Mouse (Mus musculus) layer of hippocampus, postnatal 36 days (tissue): ENCODE data around the gene Rlim. TPM values are rescaled to one million over a fixed set of nuclear protein-coding genes. Genes with fewer than 3 reads are reported as not detected.
A peak's percentile ranks its signal among the peaks of the same experiment; 100 is the strongest.

Experiments used
- DNase-seq, 2 experiments: peaks; one replicate each; pipeline ENCODE4 v3.0.0; 2022
- total RNA-seq, 2 experiments: library from RNA; stranded (reverse); gene quantifications; 2 replicates each; pipeline ENCODE4 v1.2.3; 2021

Gene Rlim
- 10 to 100 TPM; 52.6 to 54.0 TPM for total RNA-seq

DNA sequence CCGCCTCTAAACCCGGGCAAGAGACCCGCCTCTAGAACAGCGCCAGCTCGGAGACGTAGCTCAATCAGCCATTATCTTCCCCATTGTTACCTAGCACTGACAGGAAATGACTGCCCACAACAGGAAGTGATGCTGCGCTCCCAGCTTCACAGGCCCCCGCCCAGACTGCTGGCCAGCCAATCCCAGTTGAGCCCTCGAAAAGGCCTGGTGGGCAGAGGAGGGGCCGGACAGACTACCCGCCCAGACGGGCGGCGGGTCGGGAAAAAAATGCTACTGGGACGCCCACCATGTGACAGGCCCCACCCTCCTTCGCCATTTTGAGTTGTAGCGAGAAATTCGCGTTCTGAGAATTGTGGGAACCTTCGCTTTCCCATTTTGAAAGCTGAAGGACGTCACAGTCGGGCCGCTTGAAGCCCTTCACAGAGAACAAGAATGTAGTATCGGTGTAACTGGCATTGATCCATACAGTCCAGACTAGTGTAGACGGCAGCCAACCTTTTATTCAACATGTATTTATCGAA, at the start of gene Rlim:
Rlim (minus strand) TSS at position 116 of the 521 bp plus-strand sequence.
- DNase-seq, result peak; percentile 87 to 91

DNA sequence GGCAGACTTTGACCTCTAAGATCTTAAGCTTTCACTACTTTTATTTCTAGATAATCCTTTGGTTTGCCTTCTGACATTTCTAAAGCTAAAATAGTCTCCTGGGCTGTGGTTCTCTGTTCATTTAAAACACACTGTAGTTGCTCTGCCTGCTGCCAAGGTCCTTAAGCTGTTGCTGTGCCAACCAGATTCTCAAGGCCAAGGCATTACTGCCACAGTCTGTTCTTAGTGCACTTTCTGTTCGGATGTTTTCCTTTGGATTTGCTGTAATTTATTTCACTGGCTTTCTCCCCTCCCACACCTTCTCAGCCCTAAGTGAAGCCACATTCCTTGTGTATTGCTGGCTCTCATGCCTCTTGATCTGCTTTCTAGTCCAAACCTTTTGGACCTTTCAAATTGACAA, 36.1 kb upstream of the Rlim start:
- DNase-seq, result no peak

DNA sequence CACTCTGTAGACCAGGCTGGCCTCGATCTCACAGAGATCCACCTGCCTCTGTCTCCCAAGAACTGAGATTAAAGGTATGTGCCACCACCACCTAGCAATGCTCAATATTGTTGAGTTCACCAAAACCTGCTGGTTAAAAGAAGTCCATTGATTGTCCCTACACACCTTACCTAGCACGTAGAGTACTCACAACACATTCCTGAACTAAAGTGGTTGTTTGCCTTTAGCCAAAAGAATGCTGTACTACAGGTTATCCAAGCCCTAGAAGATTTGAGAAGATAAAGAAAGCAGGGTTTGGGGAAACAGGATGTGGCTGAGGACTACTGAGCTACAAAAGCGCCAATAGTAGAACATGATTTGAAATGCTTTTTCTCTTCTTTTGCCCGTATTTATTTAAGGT, 34.0 kb upstream of the Rlim start:
- no peak for DNase-seq

DNA sequence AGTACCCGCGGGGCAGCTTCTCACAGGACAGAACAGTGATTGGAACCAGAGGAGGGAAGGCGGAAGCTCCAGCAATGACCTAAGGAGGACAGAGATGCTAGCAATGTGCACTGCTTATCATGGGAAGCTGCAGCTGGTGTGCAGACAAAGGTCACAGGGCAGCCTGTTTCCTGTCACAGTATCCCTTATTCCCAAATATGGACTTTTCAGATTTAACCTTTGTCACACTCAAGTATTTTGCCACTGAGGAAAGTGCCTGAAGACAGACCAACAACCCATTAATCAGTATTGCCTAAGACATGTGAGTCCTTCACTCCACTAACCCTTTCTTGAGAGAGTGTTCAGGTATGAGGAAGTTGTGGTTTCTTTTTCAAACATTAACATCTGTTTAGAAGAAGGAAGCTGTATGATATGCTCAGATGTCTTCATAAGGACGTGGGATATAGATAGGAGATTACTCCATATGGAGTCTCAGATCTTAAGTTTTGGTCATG, 32.3 kb upstream of the Rlim start:
- DNase-seq, result no peak

DNA sequence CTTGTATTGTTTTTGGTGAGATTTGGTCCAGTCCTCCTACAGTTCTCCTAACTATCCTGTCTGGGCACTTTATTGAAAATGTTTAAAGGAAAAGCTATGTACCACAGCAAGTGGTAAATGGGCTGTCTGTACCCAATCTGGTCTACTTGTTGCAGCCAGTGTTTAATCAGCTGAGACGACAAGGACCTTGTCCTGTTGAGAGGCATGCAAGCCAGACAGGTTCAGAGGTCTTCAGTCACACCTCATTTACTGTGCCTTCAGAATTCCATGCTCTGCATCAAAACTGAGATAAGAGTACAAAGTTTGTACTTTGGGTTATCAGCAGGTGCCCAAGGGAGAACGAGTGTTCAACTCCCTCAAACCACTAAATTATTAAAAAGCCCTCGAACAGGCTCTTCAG, 13.7 kb upstream of the Rlim start:
- DNase-seq, result no peak

DNA sequence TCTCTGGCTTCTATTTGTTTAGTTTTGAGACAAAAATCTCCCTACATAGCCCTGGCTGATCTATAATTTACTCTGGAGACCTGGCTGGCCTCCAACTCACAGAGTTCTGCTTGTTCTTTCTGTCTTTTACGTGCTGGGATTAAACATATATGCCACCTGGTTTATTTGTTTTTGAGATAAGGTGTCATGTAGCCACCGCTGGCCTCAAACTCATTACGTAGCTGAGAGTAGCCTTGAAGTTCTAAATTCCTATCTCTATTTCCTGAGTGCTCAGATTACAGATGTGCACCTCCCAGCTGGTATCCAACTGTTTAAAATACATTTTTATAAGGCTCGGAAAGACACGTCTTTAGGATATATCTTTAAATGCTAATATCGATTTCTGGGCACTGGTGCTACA, 12.8 kb upstream of the Rlim start:
- DNase-seq, result no peak

DNA sequence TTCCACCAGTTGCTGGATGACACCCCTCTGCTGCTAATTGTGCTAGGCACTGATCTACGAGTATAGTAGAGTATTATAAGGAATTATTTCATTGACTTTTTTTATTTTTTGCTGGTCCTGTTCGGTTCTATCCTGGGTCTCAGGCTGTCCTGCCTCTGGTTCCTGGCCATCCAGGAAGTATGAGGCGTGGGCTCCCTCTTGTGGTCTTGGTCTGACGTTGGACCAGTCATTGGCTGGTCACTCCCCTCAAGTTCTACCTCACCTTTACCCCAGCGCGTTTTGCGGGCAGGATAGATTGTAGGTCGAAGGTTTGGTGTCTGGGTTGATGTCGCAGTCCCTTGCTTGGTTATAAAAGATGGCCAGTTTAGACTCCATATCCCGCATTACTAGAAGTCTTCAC, 10.6 kb upstream of the Rlim start:
- DNase-seq, result no peak

DNA sequence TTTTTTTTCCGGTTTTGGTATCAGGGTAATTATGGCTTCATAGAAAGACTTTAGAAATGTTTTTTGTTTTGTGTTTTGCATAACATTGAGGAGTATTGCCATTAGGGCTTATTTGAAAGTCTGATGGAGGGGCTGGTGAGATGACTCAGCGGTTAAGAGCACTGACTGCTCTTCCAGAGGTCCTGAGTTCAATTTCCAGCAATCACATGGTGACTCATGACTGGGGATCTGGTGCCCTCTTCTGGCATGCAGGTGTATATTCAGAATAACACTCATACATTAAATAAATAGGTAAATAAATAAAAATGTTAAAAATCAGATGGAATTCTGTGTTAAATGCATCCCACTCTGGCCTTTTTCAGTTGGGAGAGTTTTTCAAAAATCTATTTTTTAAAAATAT, 9.3 kb upstream of the Rlim start:
- no peak for DNase-seq

DNA sequence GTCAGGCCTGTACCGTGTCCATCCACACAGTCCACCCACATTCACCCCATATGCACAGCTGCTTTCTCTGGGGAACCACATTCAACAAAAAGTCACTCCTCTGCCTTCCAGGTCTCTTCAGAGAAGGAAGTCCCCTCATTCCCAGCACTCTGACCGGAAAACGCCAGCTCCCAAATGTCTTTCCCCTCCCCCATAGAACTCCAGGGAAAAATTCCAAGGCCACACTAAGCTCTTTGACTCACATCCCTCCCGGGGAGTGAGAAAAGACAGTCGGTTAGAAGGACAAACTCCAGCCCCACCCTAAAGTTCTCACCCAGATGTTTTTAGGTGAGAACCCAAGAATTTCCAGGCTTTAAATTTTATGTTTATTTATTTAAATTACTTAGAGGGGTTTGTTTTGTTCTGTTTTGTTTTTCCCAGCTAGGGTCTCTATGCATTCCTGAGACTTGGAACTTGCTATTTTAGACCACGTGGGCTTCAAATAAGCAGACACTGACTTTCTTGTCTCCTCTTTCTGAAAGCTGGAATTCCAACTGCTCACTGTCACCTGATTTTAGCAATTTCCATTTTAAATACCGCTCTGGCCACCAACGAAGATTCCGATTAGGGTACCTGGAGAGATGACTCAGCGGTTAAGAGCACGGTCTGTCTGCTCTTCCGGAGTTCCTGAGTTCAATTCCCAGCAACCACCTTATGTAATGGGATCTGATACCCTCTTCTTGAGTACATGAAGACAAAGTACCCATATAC, 6.3 kb upstream of the Rlim start:
- DNase-seq, result no peak

DNA sequence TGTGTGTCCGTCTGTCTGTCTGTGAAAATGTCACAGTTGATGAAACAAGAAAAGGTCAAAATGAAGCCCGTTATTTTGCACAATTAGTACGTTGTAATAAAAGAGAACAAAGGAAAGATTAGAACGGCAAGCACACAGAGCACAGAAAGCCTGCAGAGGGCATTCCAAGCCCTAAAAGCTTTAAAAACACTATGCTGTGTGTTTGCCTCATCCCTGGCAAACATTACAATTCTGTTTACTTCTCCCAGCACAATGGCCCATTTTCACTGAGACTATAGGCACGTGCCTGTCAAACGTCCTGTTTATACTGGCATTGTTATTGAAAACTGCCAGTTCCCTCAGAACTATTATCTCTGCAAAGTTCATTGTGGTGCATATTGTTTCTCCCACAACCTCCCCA, 5.1 kb upstream of the Rlim start:
- no peak for DNase-seq

DNA sequence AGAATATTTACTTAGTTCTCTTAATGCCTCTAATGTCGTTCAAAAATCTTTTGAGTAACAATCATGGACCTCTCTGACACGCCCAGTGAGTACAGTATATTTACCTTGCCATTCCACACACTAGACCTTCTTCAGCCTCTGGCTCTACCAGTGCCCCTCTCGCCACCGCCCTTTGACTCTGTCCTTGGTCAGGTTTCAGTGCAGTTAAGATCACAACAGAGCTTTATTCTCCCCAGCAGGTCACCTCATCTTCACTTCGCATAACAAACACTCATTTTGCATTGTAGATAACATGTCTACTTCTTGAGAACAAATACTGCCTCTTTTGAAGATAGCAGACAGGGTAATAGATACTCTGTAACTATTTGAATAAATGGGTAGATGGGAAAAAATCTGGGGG, 3.9 kb upstream of the Rlim start:
- no peak for DNase-seq

DNA sequence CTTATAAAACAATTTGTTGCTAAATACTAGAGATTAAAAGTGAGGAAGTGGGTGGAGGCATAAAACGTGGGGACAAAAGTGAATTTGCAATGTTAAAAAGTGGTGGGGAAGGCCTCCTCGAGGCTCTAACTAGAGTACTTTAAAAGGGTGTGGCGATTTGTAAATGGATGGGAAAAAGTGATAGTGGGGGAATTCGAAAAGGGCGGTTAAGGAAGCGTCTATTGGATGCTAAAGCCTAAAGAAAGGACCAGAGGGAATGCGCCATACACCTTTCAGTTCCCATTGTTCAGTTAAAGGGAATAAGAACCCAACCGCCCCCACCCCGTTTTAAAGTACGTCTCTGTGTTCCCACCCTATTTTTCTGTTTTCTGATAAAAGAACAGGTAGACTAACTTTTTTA, 722 bp upstream of the Rlim start:
- DNase-seq, result no peak

DNA sequence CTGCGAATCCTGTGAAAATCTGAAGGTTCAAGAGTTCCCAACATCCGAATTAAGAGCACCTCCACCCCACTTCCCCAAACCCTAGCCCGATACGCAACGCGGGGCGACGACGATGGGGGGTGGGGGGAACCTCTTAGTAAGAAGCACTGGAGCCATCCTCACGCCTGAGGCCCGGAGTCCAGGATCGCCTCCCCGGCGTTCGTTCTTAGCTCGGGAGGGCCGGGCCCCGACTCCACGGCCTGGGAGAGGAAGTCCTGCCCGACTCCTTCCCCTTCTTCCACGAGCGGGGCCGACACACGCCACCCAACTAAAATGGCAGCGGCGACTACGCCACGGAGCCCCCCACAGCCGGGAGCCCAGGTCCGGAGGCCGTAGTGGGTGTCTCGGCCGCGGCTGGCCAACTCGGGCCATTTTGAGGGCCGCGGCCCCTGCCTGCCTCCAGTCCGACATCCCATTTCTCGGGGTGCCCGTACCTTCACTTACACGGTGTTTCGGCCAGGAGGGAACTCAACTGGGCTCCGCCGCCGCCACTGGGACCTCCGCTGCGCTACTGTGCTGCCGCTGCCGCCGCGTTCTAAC, 405 bp downstream of the Rlim start:
- DNase-seq, result no peak

DNA sequence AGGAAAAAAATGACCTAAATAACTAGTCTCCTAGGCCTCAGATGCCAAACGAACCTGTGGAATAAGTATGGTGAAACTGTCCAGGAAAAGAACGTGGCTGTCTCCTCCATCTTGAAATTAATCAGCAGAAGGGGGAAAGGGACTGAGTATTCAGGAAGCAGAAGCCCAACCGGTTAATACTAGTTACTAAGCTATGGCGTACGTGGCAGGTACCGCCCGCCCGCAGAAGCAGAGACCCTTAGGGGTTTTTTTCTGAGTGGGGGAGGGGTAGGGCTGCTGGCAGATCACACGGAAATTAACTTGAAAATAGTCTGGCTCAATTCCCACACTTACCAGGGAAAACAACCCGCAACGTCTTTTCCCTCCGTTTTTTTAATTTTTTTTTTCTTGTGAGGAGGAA, 1.0 kb downstream of the Rlim start:
- no peak for DNase-seq

DNA sequence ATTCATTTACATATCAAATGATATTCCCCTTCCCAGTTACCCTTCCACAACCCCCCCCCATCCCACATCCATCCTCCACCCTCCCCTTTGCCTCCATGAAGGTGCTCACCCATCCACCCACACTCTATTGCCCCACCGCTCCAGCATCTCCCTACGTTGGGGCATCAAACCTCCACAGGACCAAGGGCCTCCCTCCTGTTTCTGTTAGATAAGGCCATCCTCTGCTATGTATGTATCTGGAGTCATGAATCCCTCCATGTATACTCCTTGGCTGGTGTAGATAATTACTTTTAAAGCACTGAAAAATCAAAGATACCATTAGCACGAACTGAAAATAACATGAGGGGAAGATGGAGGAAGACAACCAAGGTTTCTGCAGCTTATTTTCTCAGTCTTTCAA, 41.4 kb downstream of the Rlim start:
- no peak for DNase-seq

DNA sequence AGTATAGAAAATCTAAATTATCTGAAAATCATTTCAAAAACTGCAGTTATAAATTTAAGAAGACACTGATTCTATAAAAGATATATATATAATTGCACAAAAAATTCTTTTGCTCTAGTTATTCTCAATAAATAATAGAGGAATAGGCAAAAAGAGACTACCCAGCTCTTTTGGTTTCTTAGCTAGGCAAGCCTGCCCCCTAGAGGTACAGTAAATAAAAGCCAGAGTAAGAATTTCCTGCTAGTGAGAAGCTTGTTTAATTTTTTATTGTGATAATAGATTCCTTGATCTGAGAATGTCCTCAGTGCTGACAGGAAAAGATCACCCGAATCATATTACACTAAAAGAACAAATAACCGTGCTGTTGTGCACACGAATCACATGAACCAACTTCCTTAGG, 43.8 kb downstream of the Rlim start:
- DNase-seq, result peak in 1 of 2 experiments; percentile 5

DNA sequence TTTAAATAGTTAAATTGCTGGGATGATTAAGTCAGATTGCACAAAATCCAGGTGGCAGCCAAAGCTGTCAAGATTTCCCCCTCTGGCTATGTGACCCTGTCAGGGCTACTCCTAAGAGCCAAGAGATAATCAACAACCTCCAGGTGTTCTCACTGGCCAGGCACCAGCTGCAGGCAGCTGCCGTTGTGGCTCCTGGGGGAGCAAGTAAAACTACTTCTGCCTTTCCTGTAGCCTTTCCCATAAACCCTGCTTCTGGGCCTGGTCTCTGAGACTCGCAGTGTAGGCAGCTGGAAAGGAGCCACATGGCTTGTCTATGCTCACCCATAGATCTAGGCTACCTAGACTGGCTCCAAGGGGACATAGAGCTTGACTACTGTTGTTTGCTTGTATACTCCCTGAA, 58.6 kb downstream of the Rlim start:
- DNase-seq, result no peak

DNA sequence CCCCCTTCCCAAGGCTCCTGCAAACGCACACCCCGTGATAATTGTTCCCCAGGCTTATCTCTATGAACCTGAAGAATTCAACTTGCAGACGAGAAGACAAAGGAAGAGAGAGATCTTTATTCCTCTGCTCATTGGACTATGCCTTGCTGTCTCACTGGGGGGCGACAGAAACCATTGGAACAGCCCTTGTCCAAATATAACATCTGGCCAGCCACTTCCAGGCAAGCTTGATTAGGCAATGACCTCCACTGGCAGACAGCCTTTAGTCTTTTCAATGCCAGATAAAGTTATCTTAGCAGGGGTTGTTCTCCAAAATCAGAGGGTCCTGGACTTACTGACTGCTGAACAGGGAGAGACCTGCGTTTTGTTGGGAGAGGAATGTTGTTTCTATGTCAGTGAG, 62.1 kb downstream of the Rlim start:
- DNase-seq, result no peak

DNA sequence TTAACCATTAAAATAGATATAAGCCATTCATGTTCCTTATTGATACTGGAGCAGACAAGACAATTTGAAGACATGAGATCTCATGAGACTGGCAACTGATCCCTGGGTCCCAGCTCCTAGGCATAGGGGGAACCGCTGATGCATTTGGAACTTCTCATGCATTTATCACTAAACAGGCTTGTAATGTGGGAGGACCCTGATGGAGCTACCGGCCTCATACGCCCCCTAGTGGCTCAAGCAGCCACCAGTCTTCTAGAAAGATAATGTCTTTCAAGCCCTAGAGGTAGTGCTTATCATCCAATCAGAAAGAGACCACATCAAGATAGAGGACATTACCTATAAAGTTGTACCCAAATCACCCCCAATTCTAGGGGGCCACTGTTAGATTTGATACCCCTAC, 66.3 kb downstream of the Rlim start:
- DNase-seq, result peak; percentile 47

Other genes starting within 250 kb of the Rlim start
- 10 to 100 TPM; 37.5 to 39.8 TPM for gene Slc16a2, start 159.3 kb downstream of the Rlim start, total RNA-seq
- gene Nexmif, start 219.9 kb upstream of the Rlim start, total RNA-seq, result 10 to 100 TPM; 38.2 to 39.0 TPM